Mouse (Mus musculus) heart, adult 8-10 months (tissue): Measurements from ENCODE around the gene Sh3bp4. TPM values are rescaled to one million over a fixed set of nuclear protein-coding genes. Genes with fewer than 3 reads are reported as not detected.

Experiments used
- DNase-seq: peaks from one replicate; pipeline ENCODE4 v3.0.0; 2022; ENCODE audit warnings: low spot score
- total RNA-seq, 4 experiments: library from RNA; stranded (reverse); gene quantifications; 2 replicates each; pipeline ENCODE4 v1.2.4; 2022

Sh3bp4 gene
- total RNA-seq, 4 experiments from 2014 or later, result 7.2 to 13.4 (median 9.7) TPM

GRCm38 (mm10) chr1:89184839-89185238 lies 114.6 kb downstream of the Sh3bp4 start:
- DNase-seq, result no peak

GRCm38 (mm10) chr1:89187441-89187840 lies 117.2 kb downstream of the Sh3bp4 start:
- no peak for DNase-seq

GRCm38 (mm10) chr1:89188091-89188490 lies 117.9 kb downstream of the Sh3bp4 start:
- DNase-seq, result no peak

- DNase-seq, result no peak
Measured at GRCm38 (mm10) chr1:89189204-89189603, 119.0 kb downstream of the Sh3bp4 start.

- peak; percentile 48 for DNase-seq
Measured at GRCm38 (mm10) chr1:89190621-89191020, 120.4 kb downstream of the Sh3bp4 start.

- DNase-seq, result peak; percentile 91
Measured at GRCm38 (mm10) chr1:89191127-89191740, 121.0 kb downstream of the Sh3bp4 start.

- DNase-seq, result peak; percentile 31
Measured at GRCm38 (mm10) chr1:89192536-89193220, 122.5 kb downstream of the Sh3bp4 start.

GRCm38 (mm10) chr1:89193576-89193975 lies 123.4 kb downstream of the Sh3bp4 start:
- no peak for DNase-seq

- DNase-seq, result peak; percentile 82
Measured at GRCm38 (mm10) chr1:89195827-89196712, 125.9 kb downstream of the Sh3bp4 start.
